Mouse (Mus musculus) kidney, adult 8-10 months (tissue): ENCODE results near the gene Exd2.

Source experiments
- DNase-seq, 2 experiments: peaks; one replicate each; pipeline ENCODE4 v3.0.0; 2022

Exd2 gene

GRCm38 (mm10) chr12:80498356-80498755 is 35.5 kb downstream of the Exd2 start:
- no peak for DNase-seq

GRCm38 (mm10) chr12:80500506-80500905 is 37.6 kb downstream of the Exd2 start:
- DNase-seq, result no peak

DNA sequence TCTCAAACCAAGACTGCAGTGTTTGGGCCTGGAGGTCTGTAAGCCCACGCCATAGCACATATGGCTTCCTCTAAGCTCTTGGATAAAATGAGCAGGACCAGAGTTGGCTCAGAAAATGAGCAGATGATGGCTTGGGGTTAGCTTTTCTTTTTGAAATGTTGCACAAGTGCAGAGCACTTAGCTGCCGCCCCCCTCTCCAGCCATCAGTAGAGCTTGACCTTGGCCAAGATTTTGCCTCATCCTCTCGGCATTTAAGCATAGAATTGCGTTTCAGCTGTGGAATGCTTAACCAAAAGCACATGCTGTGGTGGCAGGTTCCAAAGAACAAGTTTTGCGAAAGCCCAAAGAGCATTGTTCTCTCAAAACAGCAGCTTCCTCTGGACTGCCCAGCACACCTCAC is 41.8 kb downstream of the Exd2 start:
- DNase-seq, result no peak

- peak in 1 of 2 experiments; percentile 13 for DNase-seq
These were observed 44.3 kb downstream of the Exd2 start for GRCm38 (mm10) chr12:80507041-80507745.

DNA sequence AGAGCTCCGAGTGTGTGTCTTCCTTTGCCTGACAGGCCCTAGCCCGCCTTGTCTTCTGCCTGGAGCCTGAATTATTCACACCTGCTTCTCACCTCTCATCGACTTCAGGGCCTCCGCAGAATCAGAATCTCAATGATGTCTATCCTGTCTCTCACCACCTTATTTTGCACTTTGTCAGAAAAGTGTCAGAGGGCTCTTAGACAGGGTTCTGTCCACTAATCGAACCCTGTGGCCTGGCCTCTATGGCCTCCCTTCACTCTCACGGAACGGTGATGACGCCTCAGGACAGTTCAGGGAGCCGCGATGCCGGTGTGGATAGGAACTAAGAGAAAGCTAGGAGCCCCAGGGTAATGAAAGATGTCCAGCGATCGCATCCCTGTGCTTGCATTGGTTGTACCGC is 55.1 kb downstream of the Exd2 start, which contains the start of gene Galnt16:
TSS of gene Galnt16 (plus strand) at position 301 of the 400 bp plus-strand sequence.
- DNase-seq, result no peak

- no peak for DNase-seq
These were observed 55.5 kb downstream of the Exd2 start for GRCm38 (mm10) chr12:80518393-80518756.

GRCm38 (mm10) chr12:80518757-80519620 is 56.1 kb downstream of the Exd2 start:
- DNase-seq, result no peak

GRCm38 (mm10) chr12:80519621-80520332 is 56.9 kb downstream of the Exd2 start:
- DNase-seq, result no peak

DNA sequence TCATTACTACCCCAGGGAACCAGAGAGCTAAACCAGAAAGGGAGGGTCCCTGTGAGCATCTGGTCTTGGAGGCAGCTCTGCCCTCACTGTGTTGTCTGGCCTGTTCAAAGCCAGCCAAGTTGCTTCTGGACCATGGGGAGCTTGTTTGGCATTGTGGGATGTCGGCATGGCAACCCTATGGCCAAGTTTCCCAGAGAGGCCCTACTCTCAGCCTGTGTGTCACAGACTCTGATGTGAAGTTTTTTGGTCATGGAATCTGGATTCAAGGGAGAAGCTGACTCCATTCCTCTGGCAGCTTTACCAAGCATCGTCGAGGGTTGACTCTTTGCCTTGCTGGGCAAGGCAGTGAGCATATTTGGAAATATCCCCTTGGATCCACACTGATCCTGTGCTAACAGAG is 59.1 kb downstream of the Exd2 start:
- DNase-seq, result no peak

GRCm38 (mm10) chr12:80524276-80524921 is 61.5 kb downstream of the Exd2 start:
- no peak for DNase-seq

- DNase-seq, result no peak
These were observed 62.6 kb downstream of the Exd2 start for GRCm38 (mm10) chr12:80525513-80525912.

GRCm38 (mm10) chr12:80526511-80526910 is 63.6 kb downstream of the Exd2 start:
- DNase-seq, result no peak

GRCm38 (mm10) chr12:80527727-80528389 is 65.0 kb downstream of the Exd2 start:
- no peak for DNase-seq

DNA sequence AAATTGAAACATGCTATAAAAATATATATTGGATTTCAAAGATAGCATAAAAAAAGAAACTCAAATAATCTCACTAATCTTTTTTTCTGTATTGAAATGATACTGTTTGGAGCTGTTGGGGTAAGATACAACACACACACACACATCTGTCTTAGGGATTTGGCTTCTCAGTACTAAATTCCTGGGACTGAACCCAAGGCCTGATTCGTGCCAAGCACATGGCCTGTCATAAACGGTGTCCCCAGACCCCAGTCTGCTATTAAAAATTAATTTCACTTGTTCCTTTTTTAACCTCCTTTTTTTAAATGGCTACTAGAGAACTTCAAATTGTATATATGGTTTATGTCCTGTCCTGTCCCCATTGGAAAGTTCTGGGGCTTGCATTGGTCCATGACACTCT is 67.2 kb downstream of the Exd2 start:
- DNase-seq, result no peak

DNA sequence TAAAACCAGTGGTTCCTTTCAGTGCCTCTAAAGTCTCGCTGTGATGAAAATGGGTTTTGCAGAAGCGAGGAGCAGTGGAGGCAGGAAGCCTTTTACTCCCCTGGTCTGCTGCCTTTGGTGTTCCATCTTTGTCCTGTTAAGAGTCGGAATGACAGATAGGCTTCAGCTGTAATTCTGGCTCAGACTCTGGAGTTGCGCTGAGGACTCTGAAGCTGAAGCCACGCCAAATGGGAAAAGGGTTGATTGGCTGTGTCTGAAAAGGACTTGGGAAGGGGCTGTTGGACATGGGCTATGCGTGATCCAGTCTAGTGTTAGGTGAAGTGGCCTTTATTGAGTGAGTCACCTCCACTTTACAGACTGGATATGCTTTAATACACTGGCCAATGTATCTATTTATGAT is 67.7 kb downstream of the Exd2 start:
- no peak for DNase-seq

DNA sequence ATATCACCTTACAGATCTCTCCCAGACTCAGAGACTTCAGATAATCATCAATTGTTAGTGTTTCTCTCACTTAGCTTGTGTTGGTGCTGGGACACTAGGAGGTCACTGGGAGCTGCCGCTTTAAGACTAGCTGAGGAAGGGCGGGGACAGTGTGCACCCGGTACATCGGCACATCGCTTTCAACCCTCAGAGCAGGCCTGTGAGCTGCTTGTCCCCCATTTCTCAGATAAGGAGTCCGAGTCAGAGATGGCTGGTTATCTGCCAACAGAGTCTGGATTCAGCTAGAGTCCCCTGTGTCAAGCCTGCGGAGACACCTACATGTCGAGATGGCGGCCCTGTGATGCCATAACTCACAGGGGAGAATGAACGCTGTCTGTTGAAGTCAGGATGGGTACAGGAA is 68.7 kb downstream of the Exd2 start:
- DNase-seq, result no peak

GRCm38 (mm10) chr12:80533876-80534275 is 71.0 kb downstream of the Exd2 start:
- peak; percentile 48 to 57 for DNase-seq

GRCm38 (mm10) chr12:80537313-80537712 is 74.4 kb downstream of the Exd2 start:
- DNase-seq, result no peak

- DNase-seq, result no peak
These were observed 75.4 kb downstream of the Exd2 start for GRCm38 (mm10) chr12:80538311-80538710.

DNA sequence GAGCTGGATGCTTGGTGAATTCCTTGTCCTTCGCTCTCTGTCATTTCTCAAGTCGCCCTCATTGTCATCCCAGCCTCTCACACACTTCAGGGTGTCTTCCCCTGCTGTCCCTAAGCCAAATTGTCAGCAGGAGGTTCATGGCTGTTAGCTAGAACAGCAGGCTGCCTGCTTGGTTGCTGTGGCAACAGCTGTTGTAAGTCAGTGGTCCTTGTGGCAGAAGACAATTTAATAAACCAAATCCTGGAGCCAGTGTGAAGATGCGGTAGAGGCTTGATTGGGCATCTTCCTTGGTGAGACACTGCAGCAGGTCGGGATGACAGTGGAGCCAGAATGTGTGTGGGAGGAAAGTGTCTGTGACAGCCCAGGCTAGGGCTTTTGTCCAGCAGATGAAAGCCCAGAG is 82.4 kb downstream of the Exd2 start:
- DNase-seq, result no peak

DNA sequence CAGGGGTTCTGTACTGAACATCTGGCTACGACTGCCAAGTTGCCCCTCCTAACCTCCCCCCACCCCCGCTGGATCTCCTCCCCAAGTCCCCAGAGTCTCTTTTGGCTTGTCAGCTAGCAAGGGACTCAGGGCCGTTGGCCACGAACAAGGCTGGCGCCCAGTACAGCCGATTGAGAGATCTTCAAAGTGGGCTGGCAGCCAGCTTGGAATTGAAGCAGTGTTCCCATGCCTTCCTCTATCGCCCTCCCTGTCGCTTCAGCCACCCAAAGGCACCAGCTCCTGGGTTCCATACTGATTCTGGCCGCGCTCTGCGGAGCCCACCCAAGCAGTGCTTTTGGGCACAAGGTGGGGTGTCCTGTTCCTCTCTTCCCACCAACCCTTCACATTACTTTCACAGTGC is 86.8 kb downstream of the Exd2 start:
- no peak for DNase-seq
